Mouse (Mus musculus): ENCODE measurements around the gene Cdkal1. TPM values are rescaled to one million over a fixed set of nuclear protein-coding genes. Genes with fewer than 3 reads are reported as not detected.

The Cdkal1 gene
- polyA plus RNA-seq, 1 experiment = 5.1 TPM

DNA sequence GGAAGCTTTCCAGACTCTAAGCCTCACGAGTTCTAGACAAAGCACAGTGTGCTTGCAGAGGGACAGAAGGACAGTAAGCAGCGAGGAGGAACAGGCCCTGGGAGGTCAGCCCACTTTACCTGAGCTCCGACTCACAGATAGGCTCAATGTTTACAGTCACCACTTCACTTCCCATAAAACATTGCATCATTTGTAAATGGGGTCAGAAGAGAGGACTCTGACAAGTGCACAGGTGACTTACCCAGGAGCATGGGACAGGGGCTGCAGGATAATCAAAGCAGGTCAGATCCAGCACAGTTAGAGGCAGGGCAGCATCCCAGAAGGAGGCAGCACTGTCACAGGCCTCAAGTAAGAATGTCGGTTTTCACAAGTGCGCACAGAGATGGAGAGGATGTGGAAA lies 214.3 kb downstream of the Cdkal1 start:
- H3K4me3 ChIP-seq (ENCODE audit: insufficient read depth, poor library complexity, severe bottlenecking) = no peak overlapping the region
- H3K79me3 ChIP-seq (ENCODE audit: low read depth) = no peaks in the 10 kb centered on the region

DNA sequence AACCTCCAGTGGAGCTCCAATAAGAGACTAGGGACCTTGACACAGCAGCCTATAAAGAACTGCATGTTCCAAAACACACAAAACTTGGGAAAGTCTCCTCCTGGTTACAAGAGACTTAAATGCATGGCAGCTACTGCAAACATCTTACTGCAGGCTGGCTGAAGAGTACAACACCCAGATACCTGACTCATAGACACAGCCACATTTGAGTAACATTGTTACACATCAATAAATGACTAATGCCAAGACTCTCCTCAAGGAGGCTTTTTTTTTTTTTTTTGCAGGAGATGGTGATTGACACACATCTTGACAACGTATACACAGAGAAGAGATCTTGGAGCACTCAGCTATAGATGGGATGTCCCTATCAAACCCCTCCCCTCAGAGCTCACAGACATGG lies 215.3 kb downstream of the Cdkal1 start:
- Histone ChIP-seq H3ac (ENCODE audit: control insufficient read depth, insufficient read length, low read depth) (no peak overlapping the region), H3K79me2 (ENCODE audit: control insufficient read depth, insufficient read depth) (no peaks in the 10 kb centered on the region), H3K36me3 (ENCODE audit: control insufficient read depth, insufficient read depth) (no peaks in the 10 kb centered on the region), H3K79me3 (ENCODE audit: low read depth) (no peaks in the 10 kb centered on the region), H3K27me3 (ENCODE audit: control insufficient read depth, insufficient read depth, insufficient read length) (no peaks in the 10 kb centered on the region), H3K4me3 (ENCODE audit: insufficient read depth, poor library complexity, severe bottlenecking) (no peak overlapping the region)
- TF ChIP-seq CEBPB (IDR thresholded peaks at IDR 0.05; ENCODE audit: low read depth) (no peak), MYOD1 (IDR thresholded peaks at IDR 0.05; ENCODE audit: control insufficient read depth, insufficient read length, low read depth) (no peak), USF1 (IDR thresholded peaks at IDR 0.05; ENCODE audit: low read depth) (no peak), CTCF (IDR thresholded peaks at IDR 0.05; ENCODE audit: control insufficient read depth, insufficient read depth, insufficient read length) (no peak), FOSL1 (IDR thresholded peaks at IDR 0.05; ENCODE audit: insufficient read depth, low read length, poor library complexity, severe bottlenecking) (no peak), MYOG (IDR thresholded peaks at IDR 0.05; ENCODE audit: control insufficient read depth, extremely low read depth, insufficient read length) (no peak), MAX (IDR thresholded peaks at IDR 0.05) (no peak)

More for the DNA sequence above, 214.3 kb downstream of the Cdkal1 start:
- no peak for TF ChIP-seq FOSL1 (IDR thresholded peaks at IDR 0.05; ENCODE audit: insufficient read depth, low read length, poor library complexity, severe bottlenecking)
- TF ChIP-seq USF1 (IDR thresholded peaks at IDR 0.05; ENCODE audit: low read depth) = no peak
- no peak for TF ChIP-seq CTCF (IDR thresholded peaks at IDR 0.05; ENCODE audit: control insufficient read depth, insufficient read depth, insufficient read length)
- TF ChIP-seq MYOD1 (IDR thresholded peaks at IDR 0.05; ENCODE audit: control insufficient read depth, insufficient read length, low read depth) = no peak
- no peak for TF ChIP-seq MYOG (IDR thresholded peaks at IDR 0.05; ENCODE audit: control insufficient read depth, extremely low read depth, insufficient read length)
- no peak for TF ChIP-seq MAX (IDR thresholded peaks at IDR 0.05)
- TF ChIP-seq CEBPB (IDR thresholded peaks at IDR 0.05; ENCODE audit: low read depth) = no peak
- no peak overlapping the region for H3ac ChIP-seq (ENCODE audit: control insufficient read depth, insufficient read length, low read depth)
- H3K27me3 ChIP-seq (ENCODE audit: control insufficient read depth, insufficient read depth, insufficient read length) = no peaks in the 10 kb centered on the region
- H3K36me3 ChIP-seq (ENCODE audit: control insufficient read depth, insufficient read depth) = no peaks in the 10 kb centered on the region
- H3K79me2 ChIP-seq (ENCODE audit: control insufficient read depth, insufficient read depth) = no peaks in the 10 kb centered on the region

DNA sequence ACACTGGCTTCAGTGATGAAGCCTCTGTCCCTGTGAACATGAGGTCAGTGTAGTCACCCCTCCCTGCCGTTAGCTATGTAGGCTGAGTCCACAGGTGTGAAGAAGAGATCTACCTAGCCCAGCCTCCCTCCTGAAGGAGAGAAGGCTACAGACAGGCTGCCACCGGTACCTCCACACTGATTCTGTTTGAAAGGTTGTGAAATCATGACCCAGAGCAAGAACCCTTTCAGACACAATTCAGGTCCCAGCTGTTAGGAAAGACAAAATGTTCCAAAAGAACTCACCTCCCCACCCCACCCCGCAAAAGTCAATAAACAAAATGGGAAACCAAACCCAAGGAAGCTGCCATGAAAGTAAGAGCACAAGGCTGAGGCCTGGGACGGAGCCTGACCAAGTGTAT lies 217.2 kb downstream of the Cdkal1 start:
- no peaks in the 10 kb centered on the region for H3K79me3 ChIP-seq (ENCODE audit: low read depth)
- no peaks in the 10 kb centered on the region for H3K79me2 ChIP-seq (ENCODE audit: control insufficient read depth, insufficient read depth)
- H3ac ChIP-seq (ENCODE audit: control insufficient read depth, insufficient read length, low read depth) = no peak overlapping the region
- no peaks in the 10 kb centered on the region for H3K36me3 ChIP-seq (ENCODE audit: control insufficient read depth, insufficient read depth)
- H3K27me3 ChIP-seq (ENCODE audit: control insufficient read depth, insufficient read depth, insufficient read length) = no peaks in the 10 kb centered on the region
- H3K4me3 ChIP-seq (ENCODE audit: insufficient read depth, poor library complexity, severe bottlenecking) = no peak overlapping the region
- TF ChIP-seq FOSL1 (IDR thresholded peaks at IDR 0.05; ENCODE audit: insufficient read depth, low read length, poor library complexity, severe bottlenecking) = no peak
- TF ChIP-seq MYOG (IDR thresholded peaks at IDR 0.05; ENCODE audit: control insufficient read depth, extremely low read depth, insufficient read length) = no peak
- TF ChIP-seq USF1 (IDR thresholded peaks at IDR 0.05; ENCODE audit: low read depth) = no peak
- no peak for TF ChIP-seq MYOD1 (IDR thresholded peaks at IDR 0.05; ENCODE audit: control insufficient read depth, insufficient read length, low read depth)
- no peak for TF ChIP-seq MAX (IDR thresholded peaks at IDR 0.05)
- no peak for TF ChIP-seq CEBPB (IDR thresholded peaks at IDR 0.05; ENCODE audit: low read depth)
- TF ChIP-seq CTCF (IDR thresholded peaks at IDR 0.05; ENCODE audit: control insufficient read depth, insufficient read depth, insufficient read length) = no peak

DNA sequence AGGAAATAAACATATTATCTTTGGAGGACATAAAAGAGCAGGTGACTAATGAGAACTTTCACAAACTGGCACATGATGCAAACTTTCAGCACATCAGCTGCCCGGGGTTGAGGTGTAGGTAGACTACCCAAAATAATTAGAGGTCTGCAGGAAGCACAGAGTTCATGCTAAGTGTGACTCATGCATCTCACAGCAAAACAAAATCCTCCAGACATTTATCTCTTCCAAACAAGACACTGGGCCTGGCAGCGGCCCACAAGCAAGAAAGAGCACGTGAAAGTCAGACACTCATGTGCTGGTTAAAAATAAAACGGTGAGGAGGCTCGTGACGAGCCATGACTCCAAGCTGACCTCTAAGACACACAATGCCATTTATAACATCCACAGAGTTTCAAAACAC lies 217.7 kb downstream of the Cdkal1 start:
- Histone ChIP-seq H3K4me3 (ENCODE audit: insufficient read depth, poor library complexity, severe bottlenecking) (no peak overlapping the region), H3ac (ENCODE audit: control insufficient read depth, insufficient read length, low read depth) (no peak overlapping the region), H3K79me3 (ENCODE audit: low read depth) (no peaks in the 10 kb centered on the region), H3K27me3 (ENCODE audit: control insufficient read depth, insufficient read depth, insufficient read length) (no peaks in the 10 kb centered on the region), H3K79me2 (ENCODE audit: control insufficient read depth, insufficient read depth) (no peaks in the 10 kb centered on the region), H3K36me3 (ENCODE audit: control insufficient read depth, insufficient read depth) (no peaks in the 10 kb centered on the region)
- TF ChIP-seq MAX (IDR thresholded peaks at IDR 0.05) (no peak), USF1 (IDR thresholded peaks at IDR 0.05; ENCODE audit: low read depth) (peak; percentile 6), MYOD1 (IDR thresholded peaks at IDR 0.05; ENCODE audit: control insufficient read depth, insufficient read length, low read depth) (peak; percentile 2)

DNA sequence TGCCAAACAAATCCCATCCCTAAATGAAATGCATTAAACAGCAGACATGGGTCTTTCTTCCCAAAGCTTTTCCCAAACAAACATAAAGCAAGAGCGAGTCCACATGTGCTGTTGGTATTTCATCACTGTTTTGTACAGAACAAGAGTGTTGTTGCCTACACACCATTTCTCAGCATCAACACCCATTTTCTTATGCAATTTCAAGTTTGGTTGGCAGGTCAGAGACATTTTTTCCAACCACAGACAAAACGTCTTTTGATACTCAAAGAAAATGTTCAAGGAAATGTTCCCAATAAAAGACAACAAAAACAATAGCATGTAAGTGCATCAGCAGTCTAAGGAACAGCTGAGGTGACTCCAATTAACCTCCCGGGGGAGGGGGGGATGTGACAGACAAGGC lies 219.9 kb downstream of the Cdkal1 start:
- Histone ChIP-seq H3ac (ENCODE audit: control insufficient read depth, insufficient read length, low read depth) (no peak overlapping the region), H3K79me2 (ENCODE audit: control insufficient read depth, insufficient read depth) (no peaks in the 10 kb centered on the region), H3K79me3 (ENCODE audit: low read depth) (no peaks in the 10 kb centered on the region), H3K27me3 (ENCODE audit: control insufficient read depth, insufficient read depth, insufficient read length) (no peaks in the 10 kb centered on the region), H3K36me3 (ENCODE audit: control insufficient read depth, insufficient read depth) (no peaks in the 10 kb centered on the region), H3K4me3 (ENCODE audit: insufficient read depth, poor library complexity, severe bottlenecking) (no peak overlapping the region)
- no peak for TF ChIP-seq USF1 (IDR thresholded peaks at IDR 0.05; ENCODE audit: low read depth)
- no peak for TF ChIP-seq MYOD1 (IDR thresholded peaks at IDR 0.05; ENCODE audit: control insufficient read depth, insufficient read length, low read depth)
- no peak for TF ChIP-seq FOSL1 (IDR thresholded peaks at IDR 0.05; ENCODE audit: insufficient read depth, low read length, poor library complexity, severe bottlenecking)
- no peak for TF ChIP-seq CEBPB (IDR thresholded peaks at IDR 0.05; ENCODE audit: low read depth)

DNA sequence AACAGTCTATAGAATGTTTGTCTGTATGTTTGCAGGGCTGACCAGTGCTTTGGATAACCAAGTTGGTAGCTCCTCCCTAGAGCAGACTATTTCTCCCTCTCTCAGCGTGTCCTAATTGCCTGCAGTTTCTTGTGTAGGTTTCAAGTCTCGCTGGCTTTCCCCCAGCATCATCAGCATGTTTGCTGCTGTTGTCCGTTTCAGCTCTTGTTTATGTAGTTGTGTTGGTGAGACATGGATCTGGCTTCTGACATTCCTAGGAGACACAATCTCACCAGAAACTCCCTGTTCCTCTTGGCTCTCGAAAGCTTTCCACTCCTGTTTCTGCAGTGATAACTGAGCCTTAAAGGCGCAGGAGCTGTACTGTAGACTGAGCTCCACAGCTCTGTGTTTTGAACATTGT lies 224.1 kb downstream of the Cdkal1 start:
- Histone ChIP-seq H3ac (ENCODE audit: control insufficient read depth, insufficient read length, low read depth) (no peak overlapping the region), H3K36me3 (ENCODE audit: control insufficient read depth, insufficient read depth) (no peaks in the 10 kb centered on the region), H3K79me3 (ENCODE audit: low read depth) (no peaks in the 10 kb centered on the region), H3K4me3 (ENCODE audit: insufficient read depth, poor library complexity, severe bottlenecking) (no peak overlapping the region), H3K27me3 (ENCODE audit: control insufficient read depth, insufficient read depth, insufficient read length) (no peaks in the 10 kb centered on the region), H3K79me2 (ENCODE audit: control insufficient read depth, insufficient read depth) (no peaks in the 10 kb centered on the region)
- TF ChIP-seq CTCF (IDR thresholded peaks at IDR 0.05; ENCODE audit: control insufficient read depth, insufficient read depth, insufficient read length) = no peak
- no peak for TF ChIP-seq USF1 (IDR thresholded peaks at IDR 0.05; ENCODE audit: low read depth)
- TF ChIP-seq MYOG (IDR thresholded peaks at IDR 0.05; ENCODE audit: control insufficient read depth, extremely low read depth, insufficient read length) = no peak
- TF ChIP-seq MYOD1 (IDR thresholded peaks at IDR 0.05; ENCODE audit: control insufficient read depth, insufficient read length, low read depth) = no peak
- TF ChIP-seq MAX (IDR thresholded peaks at IDR 0.05) = no peak
